Mouse (Mus musculus) WW6 (cell line): ENCODE measurements around the gene Pdzd7.

Source experiments
- DNase-seq: peaks from one replicate; pipeline ENCODE4 v3.0.0-alpha.2; 2013; ENCODE audit warnings: low read depth, low spot score

Pdzd7 gene

GRCm38 (mm10) chr19:45012636-45013035, 32.9 kb downstream of the Pdzd7 start:
- no peak for DNase-seq

- DNase-seq = no peak
These were observed 33.3 kb downstream of the Pdzd7 start for GRCm38 (mm10) chr19:45012219-45012618.

- no peak for DNase-seq
These were observed 34.9 kb downstream of the Pdzd7 start for GRCm38 (mm10) chr19:45010646-45011045.

GRCm38 (mm10) chr19:45007425-45008191, 37.9 kb downstream of the Pdzd7 start:
- DNase-seq = no peak

- DNase-seq = no peak
These were observed 38.5 kb downstream of the Pdzd7 start for GRCm38 (mm10) chr19:45007021-45007420.

- DNase-seq = peak; percentile 80
These were observed 39.4 kb downstream of the Pdzd7 start, which contains the start of gene Mrpl43 for GRCm38 (mm10) chr19:45005957-45006712. Gene Mrpl43 (minus strand): TSS chr19:45006442.

- DNase-seq = no peak
These were observed 40.1 kb downstream of the Pdzd7 start, which contains the start of gene Twnk for GRCm38 (mm10) chr19:45005444-45005843. Gene Twnk (plus strand): TSS chr19:45005663.

- no peak for DNase-seq
These were observed 41.6 kb downstream of the Pdzd7 start for GRCm38 (mm10) chr19:45003740-45004516.

GRCm38 (mm10) chr19:45002301-45002700, 43.2 kb downstream of the Pdzd7 start:
- DNase-seq = no peak

GRCm38 (mm10) chr19:44999647-45000046, 45.9 kb downstream of the Pdzd7 start:
- DNase-seq = no peak

GRCm38 (mm10) chr19:44997786-44998185, 47.7 kb downstream of the Pdzd7 start:
- no peak for DNase-seq

- DNase-seq = no peak
These were observed 52.8 kb downstream of the Pdzd7 start for GRCm38 (mm10) chr19:44992712-44993111.

- no peak for DNase-seq
These were observed 53.3 kb downstream of the Pdzd7 start for GRCm38 (mm10) chr19:44992246-44992645.

- no peak for DNase-seq
These were observed 54.5 kb downstream of the Pdzd7 start for GRCm38 (mm10) chr19:44991031-44991430.

- DNase-seq = no peak
These were observed 55.7 kb downstream of the Pdzd7 start for GRCm38 (mm10) chr19:44989567-44990495.

GRCm38 (mm10) chr19:44988831-44989566, 56.5 kb downstream of the Pdzd7 start, which contains the start of gene Sema4g:
Gene Sema4g (plus strand): TSS chr19:44989101.
- DNase-seq = no peak

- no peak for DNase-seq
These were observed 57.2 kb downstream of the Pdzd7 start for GRCm38 (mm10) chr19:44988321-44988720.

- DNase-seq = no peak
These were observed 57.7 kb downstream of the Pdzd7 start for GRCm38 (mm10) chr19:44987851-44988250.

- DNase-seq = no peak
These were observed 58.5 kb downstream of the Pdzd7 start for GRCm38 (mm10) chr19:44987004-44987403.
